ENCODE assay signal across 9 mouse cellular contexts in genomic region chr13:42680391-42680994, GRCm38 (mm10). TPM values are rescaled to one million over a fixed set of nuclear protein-coding genes. Genes with fewer than 3 reads are reported as not detected.
A peak's percentile ranks its signal among the peaks of the same experiment; 100 is the strongest.
DNase-seq lines count a peak whose midpoint lies in the region; ATAC-seq and TF ChIP-seq lines count a peak whose summit lies in the region.
"Had no signal": no experiment of that assay in that cellular context is flagged by ENCODE, and none has a peak within 500 bp of the region (broad histone marks: within the 10 kb centered on the region; RNA-seq: fewer than 3 reads in every experiment).

Gene Phactr1 (plus strand): TSS chr13:42680623.

- H3K4me2 ChIP-seq in forebrain, embryonic 12.5 days: peak within 1 kb of the TSS; percentile 34

- TF ChIP-seq EP300 in heart, adult 2 months (IDR thresholded peaks at IDR 0.05; ENCODE audit: insufficient read depth, low read depth, low read length): no peak

- WGBS in forebrain, embryonic 12.5 days: 8% methylated on average over 11 of the region's 11 CpGs
- WGBS in heart, adult 2 months: 36% methylated on average over 11 of the region's 11 CpGs

- 0 out of 2 replicates have a peak within 1 kb of the TSS, but pooled peaks have one; percentile 26 for H3K27ac ChIP-seq in forebrain, embryonic 12.5 days
- H3K27ac ChIP-seq in heart, adult 2 months: no peak within 1 kb of the TSS

- H3K79me2 ChIP-seq in heart, adult 2 months (replicated peaks; ENCODE audit: control insufficient read depth, insufficient read depth, low read length): no peaks in the 10 kb centered on the region

- H3K36me3 ChIP-seq in E14TG2a.4 (ENCODE audit: insufficient read depth, low read length): no peaks in the 10 kb centered on the region
- no peaks in the 10 kb centered on the region for H3K36me3 ChIP-seq in forebrain, embryonic 12.5 days (replicated peaks)
- H3K36me3 ChIP-seq in heart, adult 2 months (ENCODE audit: control insufficient read depth, insufficient read depth, low read length): no peaks in the 10 kb centered on the region

- H3K4me1 ChIP-seq in E14TG2a.4 (replicated peaks; ENCODE audit: low read depth, low read length): peaks cover 29% of the 10 kb centered on the region
- peaks cover 16% of the 10 kb centered on the region; the same call in 1 of the 2 replicates for H3K4me1 ChIP-seq in forebrain, embryonic 12.5 days
- H3K4me1 ChIP-seq in heart, adult 2 months (ENCODE audit: control insufficient read depth, insufficient read depth, low read length): no peaks in the 10 kb centered on the region

- H3K9ac ChIP-seq in forebrain, embryonic 12.5 days: no peak within 1 kb of the TSS
- H3K9ac ChIP-seq in heart, adult 2 months (ENCODE audit: low read depth, low read length): no peak within 1 kb of the TSS

- no peak for TF ChIP-seq CTCF in E14TG2a.4 (conservative IDR thresholded peaks at IDR 0.05; ENCODE audit: low read length)
- TF ChIP-seq CTCF in heart, adult 2 months (IDR thresholded peaks at IDR 0.05): no peak

- 0 out of 2 replicates have a peak within 1 kb of the TSS, but pooled peaks have one; percentile 7 for H3K4me3 ChIP-seq in E14TG2a.4 (replicated peaks; ENCODE audit: low read length)
- no peak within 1 kb of the TSS for H3K4me3 ChIP-seq in forebrain, embryonic 12.5 days (replicated peaks)
- H3K4me3 ChIP-seq in heart, adult 2 months: no peak within 1 kb of the TSS
- H3K4me3 ChIP-seq: erythroblast, embryonic 14.5 days had no signal

- DNase-seq in heart, postnatal 10 days: no peak
- DNase-seq in heart, postnatal 36 days: no peak
- peak in 1 of 2 experiments; percentile 42 for DNase-seq in layer of hippocampus, postnatal 36 days
- no peak for DNase-seq in embryo, embryonic 10 days (ENCODE audit: low spot score)
- no peak for DNase-seq in heart, adult 2 months
- DNase-seq in urinary bladder, postnatal 4 days (ENCODE audit: low spot score in 2 of 2): no peak

- H3K9me3 ChIP-seq in E14TG2a.4 (ENCODE audit: low read length): no peaks in the 10 kb centered on the region
- H3K9me3 ChIP-seq in forebrain, embryonic 12.5 days: no peaks in the 10 kb centered on the region

- intact Hi-C loops in heart, postnatal 10 days (cut with DNase I): no loop called here
- intact Hi-C loops in heart, postnatal 36 days (cut with DNase I): no loop called here
- intact Hi-C loops in heart, adult 2 months (cut with DNase I): no loop called here

- no peak for TF ChIP-seq POLR2A in heart, adult 2 months (IDR thresholded peaks at IDR 0.05; ENCODE audit: insufficient read depth, low read depth, low read length)

- peaks cover 5% of the 10 kb centered on the region; the same call in 1 of the 2 replicates for H3K27me3 ChIP-seq in E14TG2a.4 (ENCODE audit: insufficient read depth, low read length)
- H3K27me3 ChIP-seq in forebrain, embryonic 12.5 days: no peaks in the 10 kb centered on the region; the same call in 1 of the 2 replicates
- H3K27me3 ChIP-seq in heart, adult 2 months (ENCODE audit: control insufficient read depth, insufficient read depth, low read length): no peaks in the 10 kb centered on the region

- ATAC-seq in forebrain, embryonic 12.5 days (ENCODE audit: low FRiP score): peak; percentile 75

RNA-seq across cellular contexts. Expression of gene Phactr1, which starts in this region (rescaled TPM):
- 10 to 100 TPM; 11.0 to 12.5 TPM for total RNA-seq in heart, postnatal 10 days (2021)
- 1 to 10 TPM; 6.2 to 7.1 TPM for total RNA-seq in heart, postnatal 36 days (2021)
- polyA plus RNA-seq in forebrain, embryonic 12.5 days (2016; fragmentation: Nextera tagmentation; extraction: Ambion mirVana): 17.4 and 21.8 TPM in 2 replicates
- 100 to 1,000 TPM; 294 to 305 TPM for total RNA-seq in layer of hippocampus, postnatal 36 days (2021)
- total RNA-seq in heart, adult 2 months (2021): 1 to 10 TPM; 4.6 to 5.5 TPM
- 3.0 and 4.4 TPM in 2 replicates for polyA plus RNA-seq in heart, adult 2 months (2012; rRNA removed)
- polyA plus RNA-seq: erythroblast, embryonic 14.5 days had no signal

Comparison
In these comparisons a context has a peak if more than half of its experiments do, and no peak if none do; other contexts are left out.
1. RNA of gene Phactr1 (total RNA-seq): 294 to 305 TPM in layer of hippocampus, postnatal 36 days; 11.0 to 12.5 TPM in heart, postnatal 10 days, 6.2 to 7.1 TPM in heart, postnatal 36 days and 4.6 to 5.5 TPM in heart, adult 2 months; every median in the first group is over 10 times any median in the second.